Mouse (Mus musculus) C2C12 (cell line): Measurements from ENCODE around the gene Rubcnl. TPM values are rescaled to one million over a fixed set of nuclear protein-coding genes. Genes with fewer than 3 reads are reported as not detected.

Experiments used
- H3K27me3 ChIP-seq: one replicate; pipeline ENCODE4 v1.6.1; 2011; ENCODE audit not compliant: control insufficient read depth, insufficient read depth, insufficient read length
- H3K36me3 ChIP-seq: one replicate; pipeline ENCODE4 v1.6.1; 2011; ENCODE audit not compliant: control insufficient read depth, insufficient read depth
- H3K4me3 ChIP-seq: one replicate; pipeline ENCODE4 v1.5.1; 2011; ENCODE audit warnings: mild to moderate bottlenecking, control low read depth; ENCODE audit not compliant: poor library complexity, insufficient read depth, severe bottlenecking
- H3K79me2 ChIP-seq: one replicate; pipeline ENCODE4 v1.6.1; 2011; ENCODE audit not compliant: control insufficient read depth, insufficient read depth
- H3K79me3 ChIP-seq: one replicate; pipeline ENCODE4 v1.6.1; 2011; ENCODE audit warnings: low read depth, control low read depth
- H3ac ChIP-seq: one replicate; pipeline ENCODE3; 2011; ENCODE audit warnings: low read depth; ENCODE audit not compliant: control insufficient read depth, insufficient read length
- CEBPB ChIP-seq: IDR thresholded peaks from one replicate; pipeline ENCODE4 v1.6.1; 2011; ENCODE audit warnings: low read depth, mild to moderate bottlenecking, control low read depth, moderate library complexity
- CTCF ChIP-seq: IDR thresholded peaks from one replicate; pipeline ENCODE4 v1.5.1; 2011; ENCODE audit not compliant: control insufficient read depth, insufficient read depth, insufficient read length
- FOSL1 ChIP-seq: IDR thresholded peaks from one replicate; pipeline ENCODE4 v1.8.0; 2011; ENCODE audit warnings: mild to moderate bottlenecking, low read length; ENCODE audit not compliant: poor library complexity, insufficient read depth, severe bottlenecking
- MAX ChIP-seq: IDR thresholded peaks from one replicate; pipeline ENCODE4 v1.6.1; 2011; ENCODE audit warnings: mild to moderate bottlenecking, control low read depth
- MYOD1 ChIP-seq: IDR thresholded peaks from one replicate; pipeline ENCODE4 v1.6.1; 2011; ENCODE audit warnings: low read depth; ENCODE audit not compliant: control insufficient read depth, insufficient read length
- MYOG ChIP-seq: IDR thresholded peaks from one replicate; pipeline ENCODE4 v1.6.1; 2011; ENCODE audit not compliant: control insufficient read depth, insufficient read length; ENCODE audit errors: extremely low read depth
- USF1 ChIP-seq: IDR thresholded peaks from one replicate; pipeline ENCODE4 v1.6.1; 2011; ENCODE audit warnings: low read depth, mild to moderate bottlenecking, control low read depth, moderate library complexity
- polyA plus RNA-seq: library from polyadenylated mRNA; unstranded; fragments of >200 nt; fragmentation: generic; extraction: Trizol; gene quantifications from one replicate; pipeline ENCODE4 v1.2.1, GENCODE M21; 2012; ENCODE audit warnings: missing spikeins

Gene Rubcnl
- polyA plus RNA-seq, 1 experiment, result 0.40 TPM

GRCm38 (mm10) chr14:75069356-75069979 lies 53.6 kb downstream of the Rubcnl start:
- peaks cover under 1% of the 10 kb centered on the region for H3K27me3 ChIP-seq
- H3K79me3 ChIP-seq, result no peaks in the 10 kb centered on the region
- no peak overlapping the region for H3ac ChIP-seq
- no peaks in the 10 kb centered on the region for H3K79me2 ChIP-seq
- TF ChIP-seq CEBPB (no peak), MYOD1 (no peak), USF1 (no peak), FOSL1 (no peak), MAX (no peak), MYOG (no peak), CTCF (no peak)
- H3K36me3 ChIP-seq, result no peaks in the 10 kb centered on the region
- no peak overlapping the region for H3K4me3 ChIP-seq

DNA sequence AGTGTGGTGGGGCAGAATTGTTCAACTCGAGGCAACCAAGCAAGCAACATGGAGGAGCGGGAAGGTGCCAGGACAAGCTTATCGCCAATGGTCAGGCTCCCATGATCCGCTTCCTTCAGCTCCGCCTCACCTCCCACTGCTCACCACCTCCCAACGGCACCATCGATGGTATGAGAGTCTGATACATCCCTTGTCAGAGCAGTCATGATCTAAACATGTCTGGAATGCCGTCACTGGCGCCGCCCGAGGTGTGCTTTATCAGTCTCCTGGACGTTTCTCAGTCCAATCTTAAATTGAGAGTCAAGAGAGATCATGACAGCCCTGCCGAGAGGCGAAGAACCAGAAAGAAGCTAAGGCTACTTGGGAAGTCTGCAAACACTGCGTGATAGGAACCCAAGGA lies 55.3 kb downstream of the Rubcnl start:
- H3ac ChIP-seq, result no peak overlapping the region
- TF ChIP-seq CTCF, result no peak
- no peak for TF ChIP-seq FOSL1
- no peak for TF ChIP-seq MAX
- TF ChIP-seq MYOG, result no peak
- no peak for TF ChIP-seq CEBPB
- no peak overlapping the region for H3K4me3 ChIP-seq
- H3K27me3 ChIP-seq, result peaks cover 3% of the 10 kb centered on the region
- no peaks in the 10 kb centered on the region for H3K79me2 ChIP-seq
- no peaks in the 10 kb centered on the region for H3K79me3 ChIP-seq
- no peaks in the 10 kb centered on the region for H3K36me3 ChIP-seq

DNA sequence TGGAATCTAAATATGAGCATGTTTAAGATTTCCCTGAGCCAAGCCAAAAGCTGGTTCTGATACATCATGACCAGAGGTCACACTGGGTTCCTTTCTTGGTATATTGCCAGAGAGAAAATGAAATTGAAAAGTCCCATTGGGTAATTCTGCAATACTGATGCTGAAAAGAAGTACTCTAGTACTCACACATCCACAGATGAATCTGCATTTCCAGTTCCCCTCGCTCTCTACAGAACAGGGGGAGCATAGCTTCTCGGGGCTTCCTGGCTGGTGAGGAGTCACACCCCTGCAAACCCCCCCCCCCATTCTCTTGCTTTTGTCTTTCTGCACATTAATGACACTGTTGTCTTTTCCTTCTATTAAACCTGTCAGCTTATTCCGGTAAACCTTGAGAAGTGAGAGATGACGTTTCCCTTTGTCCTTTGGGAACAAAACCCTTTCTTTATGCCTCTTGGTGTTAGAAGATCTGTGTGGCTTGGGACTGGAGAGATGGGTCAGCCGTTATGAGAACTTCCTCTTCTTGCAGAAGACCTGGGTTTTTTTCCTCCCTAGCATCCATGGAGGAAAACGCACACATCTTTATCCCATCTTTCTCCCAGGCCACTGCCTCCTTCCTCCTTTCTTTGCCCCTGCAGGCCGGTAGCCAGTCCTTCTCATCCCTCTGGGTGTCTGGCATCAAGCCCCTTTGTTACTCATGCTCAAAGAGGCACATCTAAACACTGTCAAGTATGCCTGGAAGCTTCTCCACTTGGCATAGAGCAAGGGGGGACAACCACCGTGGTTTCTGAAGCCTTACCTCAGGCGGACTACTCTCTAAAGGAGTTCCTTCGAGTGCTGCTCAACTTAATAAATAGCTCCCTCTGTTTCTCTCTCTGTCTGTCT lies 59.7 kb downstream of the Rubcnl start:
- H3K36me3 ChIP-seq, result no peaks in the 10 kb centered on the region
- no peak overlapping the region for H3ac ChIP-seq
- H3K27me3 ChIP-seq, result peaks cover 7% of the 10 kb centered on the region
- no peaks in the 10 kb centered on the region for H3K79me2 ChIP-seq
- H3K79me3 ChIP-seq, result no peaks in the 10 kb centered on the region
- TF ChIP-seq MYOD1, result no peak
- TF ChIP-seq USF1, result no peak
- TF ChIP-seq MYOG, result no peak
- TF ChIP-seq FOSL1, result no peak
- no peak for TF ChIP-seq CTCF
- TF ChIP-seq CEBPB, result no peak
- TF ChIP-seq MAX, result no peak
- no peak overlapping the region for H3K4me3 ChIP-seq

DNA sequence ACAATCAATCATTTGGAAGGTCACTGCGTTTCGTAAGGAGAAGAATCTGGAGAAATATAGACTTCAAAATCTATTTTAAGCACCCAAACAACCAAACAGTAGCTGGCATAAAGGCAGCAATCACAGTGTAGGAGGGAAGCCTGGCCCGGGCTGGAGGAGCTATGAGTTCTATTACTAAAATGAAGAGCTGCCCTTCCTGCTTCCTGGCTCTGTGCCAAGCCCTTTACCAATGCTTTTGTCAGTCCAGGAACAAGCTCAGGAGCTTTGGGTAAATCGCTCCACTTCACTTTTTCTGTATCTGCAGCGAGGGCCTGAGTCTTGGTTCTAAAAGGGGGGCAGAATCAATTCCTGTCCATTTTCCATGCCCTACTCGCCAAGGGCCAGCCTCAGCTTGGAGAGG lies 62.1 kb downstream of the Rubcnl start:
- Histone ChIP-seq H3K79me3 (no peaks in the 10 kb centered on the region), H3K4me3 (no peak overlapping the region), H3K36me3 (no peaks in the 10 kb centered on the region), H3K79me2 (no peaks in the 10 kb centered on the region), H3ac (no peak overlapping the region), H3K27me3 (peaks cover 10% of the 10 kb centered on the region)
- TF ChIP-seq MYOG (no peak), CEBPB (no peak), USF1 (no peak), MYOD1 (no peak), FOSL1 (no peak), MAX (no peak), CTCF (no peak)

Other genes starting within 250 kb of the Rubcnl start
- 5.0 TPM for gene Lrch1, start 68.2 kb upstream of the Rubcnl start, polyA plus RNA-seq
- not detected for gene Lrrc63, start 114.9 kb downstream of the Rubcnl start, polyA plus RNA-seq
- gene Lcp1, start 115.1 kb downstream of the Rubcnl start, polyA plus RNA-seq, result 0.01 TPM
- not detected for gene Cpb2, start 226.3 kb downstream of the Rubcnl start, polyA plus RNA-seq